Mouse (Mus musculus): ENCODE data around the gene Pgbd5.

DNA sequence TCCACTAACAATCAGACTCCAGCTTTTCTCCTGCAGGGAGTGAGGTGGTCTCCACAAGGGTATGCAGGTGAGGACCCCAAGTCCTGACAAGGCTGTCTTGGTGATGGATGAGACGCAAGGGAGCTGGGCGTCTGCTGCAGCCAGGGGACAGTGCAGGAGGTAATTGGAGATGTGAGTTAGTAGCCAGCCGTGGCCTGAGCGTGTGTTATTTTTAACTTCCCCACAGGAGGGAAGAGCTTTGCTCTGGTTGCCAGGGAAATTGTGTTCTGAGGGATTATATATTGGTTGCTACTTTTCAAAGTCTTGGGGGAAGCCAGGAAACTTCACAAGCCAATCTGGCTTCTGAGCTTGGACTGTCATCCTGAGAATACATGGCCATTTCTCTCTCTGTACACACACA is 23.7 kb upstream of the Pgbd5 start:
- TF ChIP-seq CTCF (conservative IDR thresholded peaks at IDR 0.05; ENCODE audit: low read length) (no peak), NANOG (IDR thresholded peaks at IDR 0.05; ENCODE audit: borderline replicate concordance, low read length) (no peak), POU5F1 (IDR thresholded peaks at IDR 0.05; ENCODE audit: borderline replicate concordance, low read length) (no peak)
